Mouse (Mus musculus) c-Kit-negative CD71-positive TER-119-positive erythroid progenitor cells, embryonic 14.5 days (primary cell): ENCODE data around the gene Commd3.

Source experiments
- DNase-seq: peaks from one replicate; pipeline ENCODE4 v3.0.0-alpha.2; 2013; ENCODE audit warnings: low read depth, low spot score

Commd3 gene

GRCm38 (mm10) chr2:18672133-18672765, at the start of gene Commd3:
TSS of gene Commd3 (plus strand) at chr2:18672384.
- peak; percentile 66 for DNase-seq

GRCm38 (mm10) chr2:18623219-18623618, 49.0 kb upstream of the Commd3 start:
- DNase-seq: no peak

- DNase-seq: no peak
Measured at GRCm38 (mm10) chr2:18630547-18630946, 41.6 kb upstream of the Commd3 start.

- DNase-seq: no peak
Measured at GRCm38 (mm10) chr2:18635052-18635451, 37.1 kb upstream of the Commd3 start.

GRCm38 (mm10) chr2:18648563-18648962, 23.6 kb upstream of the Commd3 start:
- DNase-seq: no peak

- DNase-seq: no peak
Measured at GRCm38 (mm10) chr2:18654821-18655220, 17.4 kb upstream of the Commd3 start.

- DNase-seq: no peak
Measured at GRCm38 (mm10) chr2:18664003-18664402, 8.2 kb upstream of the Commd3 start.

- DNase-seq: no peak
Measured at GRCm38 (mm10) chr2:18671041-18671440, 1.1 kb upstream of the Commd3 start.

- DNase-seq: peak; percentile 12
Measured at GRCm38 (mm10) chr2:18672766-18673164, 581 bp downstream of the Commd3 start.

- DNase-seq: no peak
Measured at GRCm38 (mm10) chr2:18673766-18674165, 1.6 kb downstream of the Commd3 start.

GRCm38 (mm10) chr2:18674193-18674902, 2.2 kb downstream of the Commd3 start:
- no peak for DNase-seq

GRCm38 (mm10) chr2:18675681-18676456, 3.7 kb downstream of the Commd3 start:
- DNase-seq: no peak

- no peak for DNase-seq
Measured at GRCm38 (mm10) chr2:18676457-18676935, 4.3 kb downstream of the Commd3 start.

GRCm38 (mm10) chr2:18676936-18677491, 4.8 kb downstream of the Commd3 start, which contains the start of gene Bmi1:
TSS of gene Bmi1 (plus strand) at chr2:18677018.
- DNase-seq: no peak

- DNase-seq: no peak
Measured at GRCm38 (mm10) chr2:18677631-18678471, 5.7 kb downstream of the Commd3 start.

GRCm38 (mm10) chr2:18679701-18680100, 7.5 kb downstream of the Commd3 start:
- no peak for DNase-seq

- no peak for DNase-seq
Measured at GRCm38 (mm10) chr2:18680501-18680900, 8.3 kb downstream of the Commd3 start.

- DNase-seq: no peak
Measured at GRCm38 (mm10) chr2:18680961-18681360, 8.8 kb downstream of the Commd3 start.

GRCm38 (mm10) chr2:18684062-18684461, 11.9 kb downstream of the Commd3 start:
- no peak for DNase-seq

GRCm38 (mm10) chr2:18686386-18686785, 14.2 kb downstream of the Commd3 start:
- DNase-seq: no peak
